Mouse (Mus musculus) spleen, adult 2 months (tissue): ENCODE measurements at regions not wholly inside any gene's neighbourhood (a gene's known extent, or its start where the extent isn't known, plus 50 kb on each side); places are given as distances from the start of the nearest gene placed in this dataset.

Experiments
- CTCF ChIP-seq: fragments of 200-500 bp; IDR thresholded peaks from 2 replicates; pipeline ENCODE4 v1.5.1; 2011; ENCODE audit warnings: mild to moderate bottlenecking, inconsistent platforms; ENCODE audit not compliant: insufficient read depth, insufficient read length, insufficient replicate concordance; ENCODE audit errors: extremely low read depth
- POLR2A ChIP-seq: fragments of 200-500 bp; IDR thresholded peaks from 2 replicates; pipeline ENCODE4 v1.6.1; 2011; ENCODE audit warnings: low read depth, low read length, inconsistent platforms

DNA sequence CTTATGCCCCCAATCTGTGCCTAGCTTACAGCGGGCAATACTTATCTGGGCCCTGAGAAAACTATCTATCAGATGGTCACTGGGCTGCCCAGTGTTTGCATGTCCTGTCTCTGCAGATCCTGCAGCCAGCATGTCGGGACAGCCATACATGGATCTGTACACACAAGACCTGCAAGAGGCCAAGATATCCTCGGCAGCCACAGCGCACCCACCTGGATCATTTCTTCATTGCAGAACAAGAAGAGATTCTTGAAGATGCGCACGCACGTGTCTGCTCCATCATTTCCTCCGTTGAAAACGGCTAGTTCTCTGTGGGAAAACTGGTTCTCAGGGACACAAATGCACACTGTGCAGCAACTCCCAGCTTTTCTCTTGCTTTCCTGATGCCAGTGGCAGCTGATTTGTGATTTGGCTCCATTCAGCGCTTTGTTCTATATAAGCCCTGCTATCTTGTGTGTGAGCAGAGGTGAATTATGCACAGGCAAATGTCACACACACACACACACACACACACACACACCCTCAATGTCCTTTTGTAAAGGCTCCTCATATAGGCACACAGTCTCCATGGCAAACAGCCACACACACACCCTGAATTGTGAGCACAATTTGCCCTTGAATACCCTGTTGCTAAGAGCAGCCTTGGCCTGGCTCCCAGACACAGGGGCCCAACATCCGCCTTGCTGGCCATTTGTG, 85.5 kb downstream of the Amer3 start:
- TF ChIP-seq CTCF (no peak), POLR2A (no peak)
